Mouse (Mus musculus): ENCODE data around the gene Abcc10. TPM values are rescaled to one million over a fixed set of nuclear protein-coding genes. Genes with fewer than 3 reads are reported as not detected.

The Abcc10 gene
- polyA plus RNA-seq, 1 experiment from 2014 or later, result 6.3 TPM

Other genes starting within 250 kb of the Abcc10 start
- 154 and 155 TPM in 2 replicates for gene Mrps18a, start 217.4 kb downstream of the Abcc10 start, polyA plus RNA-seq (2015; fragmentation: Nextera tagmentation; extraction: Ambion mirVana)
- gene Rsph9, start 184.1 kb downstream of the Abcc10 start, polyA plus RNA-seq (2015; fragmentation: Nextera tagmentation; extraction: Ambion mirVana), result 11.7 and 12.1 TPM in 2 replicates
- 37.5 and 39.2 TPM in 2 replicates for gene Mad2l1bp, start 174.8 kb downstream of the Abcc10 start, polyA plus RNA-seq (2015; fragmentation: Nextera tagmentation; extraction: Ambion mirVana)
- 36.8 and 44.4 TPM in 2 replicates for gene Gtpbp2, start 167.3 kb downstream of the Abcc10 start, polyA plus RNA-seq (2015; fragmentation: Nextera tagmentation; extraction: Ambion mirVana)
- gene Polh, start 125.7 kb downstream of the Abcc10 start, polyA plus RNA-seq (2015; fragmentation: Nextera tagmentation; extraction: Ambion mirVana), result 16.5 and 17.0 TPM in 2 replicates
- 41.9 and 44.8 TPM in 2 replicates for gene Xpo5, start 125.6 kb downstream of the Abcc10 start, polyA plus RNA-seq (2015; fragmentation: Nextera tagmentation; extraction: Ambion mirVana)
- 104 TPM in 2 replicates for gene Polr1c, start 80.3 kb downstream of the Abcc10 start, polyA plus RNA-seq (2015; fragmentation: Nextera tagmentation; extraction: Ambion mirVana)
- 103 and 113 TPM in 2 replicates for gene Yipf3, start 80.3 kb downstream of the Abcc10 start, polyA plus RNA-seq (2015; fragmentation: Nextera tagmentation; extraction: Ambion mirVana)
- gene Lrrc73, start 74.8 kb downstream of the Abcc10 start, polyA plus RNA-seq (2015; fragmentation: Nextera tagmentation; extraction: Ambion mirVana), result 0.60 and 0.71 TPM in 2 replicates
- 40.3 and 47.7 TPM in 2 replicates for gene Tjap1, start 45.3 kb downstream of the Abcc10 start, polyA plus RNA-seq (2015; fragmentation: Nextera tagmentation; extraction: Ambion mirVana)
- 0.42 and 0.85 TPM in 2 replicates for gene Dlk2, start 30.9 kb downstream of the Abcc10 start, polyA plus RNA-seq (2015; fragmentation: Nextera tagmentation; extraction: Ambion mirVana)
- gene Zfp318, start 55.4 kb upstream of the Abcc10 start, polyA plus RNA-seq (2015; fragmentation: Nextera tagmentation; extraction: Ambion mirVana), result 9.9 and 10.3 TPM in 2 replicates
- 0.51 and 0.64 TPM in 2 replicates for gene Crip3, start 100.6 kb upstream of the Abcc10 start, polyA plus RNA-seq (2015; fragmentation: Nextera tagmentation; extraction: Ambion mirVana)
- gene Slc22a7, start 110.1 kb upstream of the Abcc10 start, polyA plus RNA-seq (2015; fragmentation: Nextera tagmentation; extraction: Ambion mirVana), result not detected in 2 replicates
- gene Ttbk1, start 159.3 kb upstream of the Abcc10 start, polyA plus RNA-seq (2015; fragmentation: Nextera tagmentation; extraction: Ambion mirVana), result 0.17 and 0.26 TPM in 2 replicates
- gene Dnph1, start 168.4 kb upstream of the Abcc10 start, polyA plus RNA-seq (2015; fragmentation: Nextera tagmentation; extraction: Ambion mirVana), result 58.0 and 58.5 TPM in 2 replicates
- gene Cul9, start 218.0 kb upstream of the Abcc10 start, polyA plus RNA-seq (2015; fragmentation: Nextera tagmentation; extraction: Ambion mirVana), result 5.3 and 5.8 TPM in 2 replicates
- 9.1 and 9.5 TPM in 2 replicates for gene Srf, start 227.8 kb upstream of the Abcc10 start, polyA plus RNA-seq (2015; fragmentation: Nextera tagmentation; extraction: Ambion mirVana)